Mouse (Mus musculus) heart, adult 11 months (tissue): ENCODE measurements around the gene Olfr1205.

ENCODE experiments used
- DNase-seq: peaks from one replicate; pipeline ENCODE4 v3.0.0; 2022

The Olfr1205 gene

DNA sequence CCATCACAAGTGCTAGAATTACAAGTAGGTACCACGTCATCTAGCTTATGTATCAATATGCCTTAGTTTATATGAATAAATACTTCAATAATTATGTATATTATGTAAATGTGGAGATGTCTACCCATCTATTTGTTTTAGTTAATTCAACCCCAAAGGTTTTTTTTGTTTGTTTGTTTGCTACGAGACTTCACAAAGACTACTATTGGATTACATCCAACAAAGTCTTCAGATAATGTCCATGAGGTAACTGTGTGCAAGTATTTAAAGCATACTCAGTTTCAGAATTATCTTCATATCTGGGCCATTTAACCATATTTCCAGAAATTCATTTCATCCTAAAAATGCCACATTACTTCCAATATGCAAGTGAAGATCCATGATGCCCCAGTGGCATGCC is at the start of gene Olfr1205:
Olfr1205 (plus strand) TSS at position 301 of the 400 bp plus-strand sequence.
- DNase-seq = no peak

- no peak for DNase-seq
These were observed 36.8 kb upstream of the Olfr1205 start, which contains the start of gene Olfr1201 for GRCm38 (mm10) chr2:88792736-88793135. TSS of gene Olfr1201 (plus strand) at chr2:88793036.

DNA sequence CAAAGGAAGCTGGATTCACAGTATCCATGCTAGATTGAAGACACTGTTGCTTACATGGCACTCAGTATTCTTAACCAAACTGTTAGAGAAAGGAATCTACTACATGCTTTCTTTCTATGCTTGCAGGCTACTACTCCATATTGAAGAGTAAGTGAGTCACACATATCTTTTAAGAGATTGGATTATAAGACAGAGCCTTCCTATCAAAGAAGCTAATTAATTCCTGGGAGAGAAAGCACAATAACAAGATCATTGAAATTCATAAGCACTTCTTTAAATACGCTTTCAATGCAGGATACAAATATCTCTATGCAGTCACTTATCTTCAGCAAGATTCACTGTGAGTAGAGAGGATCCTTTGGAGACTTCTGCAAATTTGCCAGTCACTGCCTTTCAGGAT is 15.3 kb upstream of the Olfr1205 start, which contains the start of gene Olfr1202:
Olfr1202 (plus strand) TSS at position 301 of the 400 bp plus-strand sequence.
- DNase-seq = no peak

GRCm38 (mm10) chr2:88838477-88838876 is 8.9 kb downstream of the Olfr1205 start:
- no peak for DNase-seq

DNA sequence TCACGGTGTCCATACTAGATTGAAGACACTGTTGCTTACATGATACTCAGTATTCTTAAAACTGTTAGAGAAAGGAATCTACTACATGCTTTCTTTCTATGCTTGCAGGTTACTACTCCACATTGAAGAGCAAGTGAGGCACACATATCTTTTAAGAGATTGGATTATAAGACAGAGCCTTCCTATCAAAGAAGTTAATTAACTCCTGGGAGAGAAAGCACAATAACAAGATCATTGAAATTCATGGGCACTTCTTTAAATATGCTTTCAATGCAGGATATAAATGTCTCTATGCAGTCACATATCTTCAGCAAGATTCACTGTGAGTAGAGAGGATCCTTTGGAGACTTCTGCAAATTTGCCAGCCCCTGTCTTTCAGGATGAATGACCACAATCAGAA is 19.5 kb downstream of the Olfr1205 start, which contains the start of gene Olfr1204:
Olfr1204 (plus strand) TSS at position 301 of the 400 bp plus-strand sequence.
- no peak for DNase-seq

- DNase-seq = no peak
These were observed 33.4 kb downstream of the Olfr1205 start, which contains the start of gene Olfr1206 for GRCm38 (mm10) chr2:88862931-88863330. TSS of gene Olfr1206 (plus strand) at chr2:88863231.
